Mouse (Mus musculus) C3H10T1/2 (cell line): ENCODE measurements around the gene Ror1. TPM values are rescaled to one million over a fixed set of nuclear protein-coding genes. Genes with fewer than 3 reads are reported as not detected.

Experiments used
- polyA plus RNA-seq, 2 experiments: library from polyadenylated mRNA; unstranded; fragments of >200 nt; fragmentation: generic; extraction: Trizol; gene quantifications; one replicate each; pipeline ENCODE4 v1.2.1; 2012; ENCODE audit warnings: missing spikeins in 2 of 2

Ror1 gene
- polyA plus RNA-seq, result 1 to 10 TPM in 1 of 2 experiments, under 1 TPM in 1; 0.06 to 1.6 TPM

DNA sequence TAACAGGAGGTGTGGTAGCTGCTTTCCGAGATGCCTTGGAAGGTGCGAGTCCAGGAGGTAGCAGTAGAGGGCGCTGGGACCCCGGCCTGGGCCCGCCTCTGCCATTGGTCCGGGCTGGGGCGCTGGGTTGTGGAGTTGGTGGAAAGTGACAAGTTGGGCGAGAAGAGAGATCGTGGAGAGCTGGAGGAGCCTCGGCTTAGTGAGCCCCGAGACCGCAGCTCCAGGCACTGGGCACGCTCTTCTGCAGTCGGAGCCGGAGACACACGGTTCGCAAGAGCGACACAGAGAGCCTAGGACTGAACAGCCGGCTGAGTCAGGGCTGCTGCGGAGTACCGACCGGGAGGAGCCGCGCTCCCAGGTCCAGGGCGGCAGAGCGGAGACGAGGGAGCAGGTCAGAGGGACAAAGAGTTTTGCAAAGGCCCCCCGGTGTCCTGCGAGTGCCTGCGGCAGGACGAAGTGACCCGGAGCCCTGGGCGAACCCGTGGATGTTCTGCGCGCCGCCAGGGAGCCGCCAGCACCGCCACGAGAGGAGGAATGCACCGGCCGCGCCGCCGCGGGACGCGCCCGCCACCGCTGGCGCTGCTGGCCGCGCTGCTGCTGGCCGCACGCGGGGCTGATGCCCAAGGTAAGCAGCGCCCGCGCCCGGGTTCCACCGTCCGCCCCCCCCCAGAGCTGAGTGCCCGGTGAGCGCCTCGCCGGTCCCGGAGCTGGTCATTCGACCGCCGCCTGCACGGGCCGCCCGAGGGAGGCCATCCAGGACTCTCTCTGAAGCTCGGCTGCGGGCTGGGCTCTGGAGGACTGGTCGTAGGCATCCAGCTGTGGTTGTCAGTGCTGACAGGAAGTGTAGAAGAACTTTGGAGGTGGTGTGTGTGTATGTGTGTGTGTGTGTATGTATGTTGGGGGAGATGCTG is at the start of gene Ror1:
Gene Ror1 (plus strand): TSS at position 107 of the 911 bp plus-strand sequence.

DNA sequence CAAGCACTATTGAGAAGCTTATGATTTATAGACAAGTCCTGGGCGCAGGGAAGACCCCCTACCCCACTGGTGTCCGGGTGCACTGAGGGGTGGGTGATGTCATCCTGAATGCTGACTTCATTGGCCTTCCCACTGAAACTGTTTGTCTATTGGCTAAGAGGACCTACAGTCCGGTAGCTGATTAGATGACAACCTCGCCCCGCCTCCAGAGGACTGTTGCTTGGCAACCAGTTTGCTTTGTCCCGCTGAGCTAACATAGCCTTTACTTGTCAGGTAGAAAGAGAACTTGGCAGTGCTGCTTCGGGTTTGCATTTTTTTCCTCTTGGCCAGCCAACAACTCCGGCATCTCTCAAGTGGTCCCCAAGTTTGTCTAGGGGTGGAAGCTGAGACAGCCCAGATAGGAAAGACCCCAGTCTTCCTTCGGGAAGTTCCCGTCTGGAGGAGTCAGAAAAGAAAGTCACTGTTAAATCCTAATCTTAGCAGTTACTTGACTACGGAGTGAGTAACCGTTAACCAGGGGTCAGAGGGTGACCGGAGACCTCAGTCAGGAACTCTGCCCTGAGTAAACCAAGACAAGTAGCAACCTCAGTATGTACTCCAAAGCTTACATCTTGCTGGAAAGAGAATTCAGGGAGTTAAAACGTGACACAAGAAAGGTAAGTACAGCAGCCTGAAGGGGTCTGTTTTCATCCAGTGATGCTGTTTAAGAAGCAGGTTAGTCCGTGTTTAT is 383.2 kb downstream of the Ror1 start, which contains the start of gene Ube2u:
Gene Ube2u (plus strand): TSS at position 258 of the 730 bp plus-strand sequence.

Other genes with a start within 250 kb of the Ror1 start
- gene Pgm1, start 166.4 kb upstream of the Ror1 start, polyA plus RNA-seq, result 10 to 100 TPM; 34.3 to 67.0 TPM
- 1 to 10 TPM in 1 of 2 experiments, under 1 TPM in 1; 0.63 to 6.6 TPM for gene Itgb3bp, start 166.0 kb upstream of the Ror1 start, polyA plus RNA-seq